Mouse (Mus musculus) thymus, adult 18-20 months (tissue): ENCODE data around the gene Nup98.
A peak's percentile ranks its signal among the peaks of the same experiment; 100 is the strongest.

Experiments
- DNase-seq, 2 experiments: peaks; one replicate each; pipeline ENCODE4 v3.0.0; 2022; ENCODE audit warnings: mixed read lengths in 2 of 2

Gene Nup98

DNA sequence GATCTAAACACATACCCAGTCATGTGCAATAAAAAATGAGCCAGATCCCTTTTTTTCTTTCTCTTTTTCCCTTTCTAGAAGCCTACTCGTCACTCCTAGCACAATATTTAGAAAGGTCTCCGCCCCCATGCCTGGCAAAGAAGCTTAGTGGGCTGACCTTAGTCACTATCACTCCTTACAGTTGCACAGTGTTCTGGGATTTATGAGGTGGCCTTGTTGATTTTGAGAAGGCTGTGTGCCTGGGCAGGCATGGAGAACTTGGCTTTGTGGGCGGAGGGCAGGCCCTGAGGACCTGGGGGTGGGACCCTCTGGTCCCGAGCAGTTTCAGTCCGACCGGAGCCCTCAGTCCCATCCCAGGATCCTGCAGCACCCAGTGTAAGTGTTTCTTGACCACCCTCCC, 19.8 kb upstream of the Nup98 start:
- DNase-seq: no peak

- DNase-seq: no peak
Observed at GRCm38 (mm10) chr7:102228049-102228670, 18.2 kb upstream of the Nup98 start.

- no peak for DNase-seq
Observed at GRCm38 (mm10) chr7:102226051-102226450, 16.1 kb upstream of the Nup98 start.

GRCm38 (mm10) chr7:102223883-102224738, 14.1 kb upstream of the Nup98 start:
- DNase-seq: no peak

- DNase-seq: peak; percentile 72 to 75
Observed at GRCm38 (mm10) chr7:102222830-102223556, 13.0 kb upstream of the Nup98 start.

GRCm38 (mm10) chr7:102222336-102222735, 12.4 kb upstream of the Nup98 start:
- DNase-seq: no peak

GRCm38 (mm10) chr7:102221899-102222298, 11.9 kb upstream of the Nup98 start:
- DNase-seq: no peak

GRCm38 (mm10) chr7:102211071-102211470, 1.1 kb upstream of the Nup98 start:
- no peak for DNase-seq

DNA sequence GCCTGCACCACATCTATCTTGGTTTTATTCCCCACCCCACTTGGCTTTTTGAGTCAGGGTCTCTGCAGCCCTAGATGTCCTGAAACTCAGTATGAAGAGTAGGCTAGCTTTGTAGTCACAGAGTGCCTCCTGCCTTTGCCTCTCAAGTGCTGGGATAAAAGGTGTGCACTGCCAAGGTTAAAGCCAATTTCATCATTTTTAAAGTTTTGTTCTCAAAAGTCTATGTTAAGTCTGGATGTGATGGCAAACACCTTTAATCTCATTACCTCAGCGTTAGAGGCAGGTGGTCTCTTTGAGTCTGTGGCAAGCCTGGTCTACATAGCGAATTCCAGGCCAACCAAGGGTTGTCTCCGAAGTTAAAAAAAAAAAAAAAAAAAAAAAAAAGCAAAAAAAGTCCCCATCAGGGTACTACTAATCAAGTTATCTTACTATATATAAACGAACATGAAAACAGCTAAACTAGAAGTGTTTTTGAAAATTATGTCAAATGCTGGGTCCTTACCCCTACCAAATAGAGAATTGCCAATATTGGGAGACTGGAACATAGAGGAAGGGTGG, 1.1 kb downstream of the Nup98 start:
- DNase-seq: no peak

- DNase-seq: no peak
Observed at GRCm38 (mm10) chr7:102205646-102206045, 4.3 kb downstream of the Nup98 start.

- DNase-seq: no peak
Observed at GRCm38 (mm10) chr7:102204296-102204857, 5.6 kb downstream of the Nup98 start.

- no peak for DNase-seq
Observed at GRCm38 (mm10) chr7:102200996-102201785, 8.8 kb downstream of the Nup98 start.

DNA sequence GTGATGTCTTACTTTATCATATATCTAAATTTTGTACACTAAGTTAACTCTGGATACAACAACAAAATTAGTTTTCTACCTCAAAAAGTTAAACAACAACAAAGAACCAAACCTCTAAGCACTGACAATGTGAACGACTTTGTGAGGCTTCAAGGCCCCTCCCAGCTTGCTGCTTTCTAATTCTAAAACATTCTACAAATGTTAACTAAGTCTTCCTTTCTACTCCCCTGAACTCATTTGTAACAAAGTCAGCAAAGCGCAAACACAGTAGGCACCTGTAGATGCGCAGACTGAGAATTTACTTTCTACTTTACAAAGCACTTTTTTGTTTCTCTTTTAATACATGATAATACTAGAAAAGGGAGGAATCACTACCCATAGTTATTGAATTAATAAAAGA, 9.4 kb downstream of the Nup98 start:
- no peak for DNase-seq

DNA sequence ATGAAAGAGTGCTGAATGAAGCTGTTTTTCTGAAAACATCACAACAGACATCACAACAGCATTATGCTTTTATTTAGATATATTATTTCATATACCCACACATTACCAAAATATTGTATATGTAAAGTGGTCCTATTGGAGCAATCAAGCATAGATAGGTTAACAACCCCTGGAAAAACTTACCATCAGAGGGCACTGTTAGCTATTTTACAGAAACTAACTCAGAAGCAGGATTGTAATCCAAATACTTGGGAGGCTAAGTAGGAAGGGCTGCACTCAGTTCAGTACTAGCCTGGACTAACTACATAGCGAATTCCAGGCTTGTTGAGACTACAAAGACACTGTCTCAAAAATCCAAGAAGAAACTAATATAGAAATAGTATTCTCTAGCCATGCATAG, 17.6 kb downstream of the Nup98 start:
- DNase-seq: no peak

GRCm38 (mm10) chr7:102183849-102184248, 26.1 kb downstream of the Nup98 start:
- no peak for DNase-seq

DNA sequence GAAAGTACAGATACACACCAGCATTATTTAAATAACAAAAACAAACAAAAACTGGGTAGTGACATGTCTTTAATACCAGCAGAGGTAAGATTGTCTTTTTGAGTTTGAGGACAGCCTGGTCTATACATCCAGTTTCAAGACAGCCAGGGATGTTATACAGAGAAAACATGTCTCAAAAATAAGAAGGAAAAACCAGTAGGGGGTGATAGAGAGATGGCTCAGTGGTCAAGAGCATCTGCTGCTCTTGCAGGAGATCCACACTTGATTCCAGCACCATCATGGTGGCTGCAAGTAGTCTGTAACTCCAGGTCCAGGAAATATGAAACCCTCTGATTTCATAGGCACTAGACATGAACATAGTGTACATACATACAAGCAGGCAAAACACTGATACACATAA, 39.7 kb downstream of the Nup98 start:
- DNase-seq: no peak

DNA sequence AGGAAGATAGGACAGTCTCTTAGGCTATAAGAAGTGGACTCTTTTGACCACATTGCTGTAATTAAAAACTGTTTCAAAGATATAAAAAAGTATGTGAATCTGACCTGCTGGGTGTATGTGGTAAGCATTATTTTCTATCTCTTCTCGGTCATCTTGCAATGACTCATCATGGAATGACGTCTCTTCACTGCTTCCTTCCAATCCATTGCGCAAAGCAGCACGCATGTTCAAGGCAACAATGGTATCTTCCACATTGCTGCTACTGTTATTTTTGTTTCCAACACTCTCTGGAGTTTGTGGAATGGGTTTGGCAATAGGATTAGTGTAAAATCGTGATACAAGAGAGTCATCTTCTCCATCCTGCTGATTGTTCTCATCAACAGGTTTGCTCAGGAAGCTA, 56.3 kb downstream of the Nup98 start:
- DNase-seq: no peak

GRCm38 (mm10) chr7:102137898-102138297, 72.1 kb downstream of the Nup98 start:
- DNase-seq: no peak

DNA sequence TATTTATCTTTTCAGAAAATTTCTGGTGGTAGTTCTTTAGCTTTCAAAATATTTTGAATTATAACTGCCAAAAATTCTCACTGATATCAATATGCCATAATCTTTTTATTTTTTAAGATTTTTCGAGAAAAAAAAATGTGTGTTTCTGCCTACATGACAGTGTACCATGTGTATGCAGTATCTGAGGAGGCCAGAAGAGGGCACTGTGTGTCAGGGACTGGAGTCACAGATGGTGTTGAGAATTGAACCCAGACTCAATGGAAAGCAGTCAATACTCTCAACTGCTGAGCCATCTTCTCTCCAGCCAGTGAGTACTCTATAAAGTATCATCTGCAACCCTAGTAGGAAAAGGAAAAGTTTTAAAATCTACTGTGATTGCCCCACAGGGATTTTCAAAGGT, 72.5 kb downstream of the Nup98 start:
- DNase-seq: no peak

- DNase-seq: no peak
Observed at GRCm38 (mm10) chr7:102132395-102132794, 77.6 kb downstream of the Nup98 start.

- no peak for DNase-seq
Observed at GRCm38 (mm10) chr7:102120326-102120725, 89.7 kb downstream of the Nup98 start.

DNA sequence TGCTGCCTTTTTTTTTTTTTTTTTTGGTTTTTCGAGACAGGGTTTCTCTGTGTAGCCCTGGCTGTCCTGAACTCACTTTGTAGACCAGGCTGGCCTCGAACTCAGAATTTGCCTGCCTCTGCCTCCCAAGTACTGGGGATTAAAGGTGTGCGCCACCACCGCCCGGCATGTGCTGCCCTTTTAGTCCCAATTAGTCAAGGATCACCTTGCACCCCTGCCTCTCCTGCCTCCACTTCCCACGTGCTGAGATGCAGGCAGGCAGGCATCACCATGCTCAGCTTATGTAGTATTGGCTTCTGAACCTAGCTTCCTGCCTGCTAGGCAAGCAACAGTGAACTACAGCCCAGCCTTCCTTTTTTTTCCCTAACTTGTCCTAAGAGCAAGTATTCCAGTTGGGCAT, 92.6 kb downstream of the Nup98 start:
- DNase-seq: no peak
